8 mouse cellular contexts compared by ENCODE assay signal in the genomic region with DNA sequence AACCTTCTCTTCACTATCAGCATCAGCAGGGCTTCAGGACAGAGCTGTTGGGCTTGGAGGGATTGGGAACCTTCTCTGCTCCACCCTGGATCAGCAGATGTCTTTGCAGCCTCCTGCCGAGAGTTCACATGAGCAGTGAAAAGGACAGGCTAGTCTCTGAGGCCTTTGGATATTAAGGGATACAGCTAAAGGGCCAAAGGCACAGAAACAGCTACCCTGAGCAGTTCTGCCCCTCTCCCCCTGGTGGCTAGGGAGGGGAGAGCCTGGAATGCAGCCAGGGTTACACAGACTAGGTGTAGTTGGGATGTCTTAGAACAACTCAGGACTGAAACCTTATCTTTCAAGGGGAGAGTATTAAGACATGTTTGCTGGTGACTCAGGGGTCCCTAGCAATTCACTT. TPM values are rescaled to one million over a fixed set of nuclear protein-coding genes. Genes with fewer than 3 reads are reported as not detected.
DNase-seq lines count a peak whose midpoint lies in the region; ATAC-seq and TF ChIP-seq lines count a peak whose summit lies in the region.
"Had no signal": no experiment of that assay in that cellular context is flagged by ENCODE, and none has a peak within 500 bp of the region (broad histone marks: within the 10 kb centered on the region; RNA-seq: fewer than 3 reads in every experiment).

No protein-coding gene starts in this region.

- no peak overlapping the region for H3K27ac ChIP-seq in intestine, postnatal 0 days (ENCODE audit: low read depth, low read length)
- no peak overlapping the region for H3K27ac ChIP-seq in intestine, embryonic 15.5 days
- H3K27ac ChIP-seq in thymus, adult 2 months (ENCODE audit: control insufficient read depth, insufficient read depth, low read length): no peak overlapping the region
- H3K27ac ChIP-seq: liver, embryonic 13.5 days had no signal

- 0 out of 2 replicates have a peak, but pooled peaks cover 3% of the 10 kb centered on the region for H3K27me3 ChIP-seq in intestine, postnatal 0 days (replicated peaks; ENCODE audit: control insufficient read depth, insufficient read depth, low read length)
- H3K27me3 ChIP-seq in intestine, embryonic 15.5 days (replicated peaks): no peaks in the 10 kb centered on the region
- H3K27me3 ChIP-seq in thymus, adult 2 months (ENCODE audit: control insufficient read depth, insufficient read depth, low read length): no peaks in the 10 kb centered on the region
- H3K27me3 ChIP-seq in splenic B cell, adult 2 months (ENCODE audit: control insufficient read depth, insufficient read depth, low read length, poor library complexity, severe bottlenecking): no peaks in the 10 kb centered on the region

- no peaks in the 10 kb centered on the region for H3K4me1 ChIP-seq in intestine, postnatal 0 days (replicated peaks; ENCODE audit: control insufficient read depth, insufficient read depth, low read length)
- H3K4me1 ChIP-seq in intestine, embryonic 15.5 days (replicated peaks): peaks cover 26% of the 10 kb centered on the region
- H3K4me1 ChIP-seq in thymus, adult 2 months (replicated peaks; ENCODE audit: control insufficient read depth, insufficient read depth, low read length): peaks cover 9% of the 10 kb centered on the region

- H3K4me2 ChIP-seq in intestine, postnatal 0 days (replicated peaks; ENCODE audit: low read depth): no peak overlapping the region
- no peak overlapping the region for H3K4me2 ChIP-seq in intestine, embryonic 15.5 days (replicated peaks)
- H3K4me2 ChIP-seq: liver, embryonic 13.5 days had no signal

- 74% methylated on average over 1 of the region's 1 CpGs for WGBS in intestine, postnatal 0 days
- 58% methylated on average over 1 of the region's 1 CpGs for WGBS in intestine, embryonic 15.5 days
- WGBS in thymus, adult 2 months: 97% methylated on average over 1 of the region's 1 CpGs

- ATAC-seq in intestine, postnatal 0 days: no peak
- no peak for ATAC-seq in intestine, embryonic 15.5 days

- no peak overlapping the region for H3K4me3 ChIP-seq in intestine, postnatal 0 days (ENCODE audit: low read depth, low read length)
- no peak overlapping the region for H3K4me3 ChIP-seq in intestine, embryonic 15.5 days (replicated peaks)
- H3K4me3 ChIP-seq in thymus, adult 2 months (ENCODE audit: control insufficient read depth, insufficient read depth, low read length): no peak overlapping the region
- H3K4me3 ChIP-seq: liver, embryonic 13.5 days had no signal

- TF ChIP-seq POLR2A in thymus, adult 2 months (IDR thresholded peaks at IDR 0.05; ENCODE audit: control insufficient read depth, extremely low read depth, insufficient read depth, low read length, poor library complexity): no peak

- H3K9ac ChIP-seq in intestine, postnatal 0 days (ENCODE audit: low read depth, low read length): no peak overlapping the region
- no peak overlapping the region for H3K9ac ChIP-seq in intestine, embryonic 15.5 days
- H3K9ac ChIP-seq: liver, embryonic 13.5 days had no signal

- H3K9me3 ChIP-seq in intestine, postnatal 0 days (ENCODE audit: control insufficient read depth): no peaks in the 10 kb centered on the region
- H3K9me3 ChIP-seq in intestine, embryonic 15.5 days: no peaks in the 10 kb centered on the region
- H3K9me3 ChIP-seq: liver, embryonic 13.5 days had no signal

- no peaks in the 10 kb centered on the region for H3K36me3 ChIP-seq in intestine, postnatal 0 days (ENCODE audit: control insufficient read depth, insufficient read depth)
- no peaks in the 10 kb centered on the region for H3K36me3 ChIP-seq in intestine, embryonic 15.5 days
- no peaks in the 10 kb centered on the region for H3K36me3 ChIP-seq in thymus, adult 2 months (ENCODE audit: control insufficient read depth, insufficient read depth, low read length)
- H3K36me3 ChIP-seq in splenic B cell, adult 2 months (ENCODE audit: control insufficient read depth, insufficient read depth, low read length, poor library complexity, severe bottlenecking): no peaks in the 10 kb centered on the region; the same call in none of the 2 replicates

- no peak for DNase-seq in thymus, adult 2 months
- DNase-seq in thymus, postnatal 10 days (ENCODE audit: low spot score in 2 of 2): no peak
- peak; percentile 69 for DNase-seq in cerebellum, adult 9-10 months
- DNase-seq in splenic B cell, adult 2 months (ENCODE audit: low read depth, low spot score): peak; percentile 38
- no peak for DNase-seq in left cerebral cortex, adult 18-20 months (ENCODE audit: low spot score in 2 of 2)
- DNase-seq: liver, embryonic 13.5 days had no signal

- TF ChIP-seq CTCF in intestine, postnatal 0 days (IDR thresholded peaks at IDR 0.05; ENCODE audit: low read depth): peak; percentile 69
- TF ChIP-seq CTCF in thymus, adult 2 months (IDR thresholded peaks at IDR 0.05; ENCODE audit: borderline replicate concordance, control insufficient read depth, extremely low read depth, insufficient read depth, low read length, poor library complexity): peak; percentile 35; the same call in 1 of the 2 replicates

RNA-seq across cellular contexts. Expression of a gene that starts 10.7 kb away (rescaled TPM):
- polyA plus RNA-seq in intestine, postnatal 0 days (2015; fragmentation: Nextera tagmentation; extraction: Ambion mirVana): not detected in 2 replicates
- polyA plus RNA-seq in intestine, embryonic 15.5 days (2015; fragmentation: Nextera tagmentation; extraction: Ambion mirVana): 0.20 and 0.29 TPM in 2 replicates
- polyA plus RNA-seq in thymus, adult 2 months (2012; rRNA removed): 0.28 and 0.45 TPM in 2 replicates
- total RNA-seq in left cerebral cortex, adult 18-20 months (2021): 1 to 10 TPM in 1 of 2 experiments, under 1 TPM in 1; 0.42 to 1.0 TPM

RNA-seq across cellular contexts. Expression of a gene that starts 18.8 kb away (rescaled TPM):
- polyA plus RNA-seq in intestine, postnatal 0 days (2015; fragmentation: Nextera tagmentation; extraction: Ambion mirVana): 2.9 and 3.1 TPM in 2 replicates
- 5.6 TPM in 2 replicates for polyA plus RNA-seq in intestine, embryonic 15.5 days (2015; fragmentation: Nextera tagmentation; extraction: Ambion mirVana)
- 18.6 and 20.7 TPM in 2 replicates for polyA plus RNA-seq in thymus, adult 2 months (2012; rRNA removed)
- total RNA-seq in left cerebral cortex, adult 18-20 months (2021): 10 to 100 TPM; 72.0 to 79.3 TPM

RNA-seq across cellular contexts. Expression of a gene that starts 45.5 kb away (rescaled TPM):
- 25.0 and 25.8 TPM in 2 replicates for polyA plus RNA-seq in intestine, postnatal 0 days (2015; fragmentation: Nextera tagmentation; extraction: Ambion mirVana)
- 44.8 and 45.5 TPM in 2 replicates for polyA plus RNA-seq in intestine, embryonic 15.5 days (2015; fragmentation: Nextera tagmentation; extraction: Ambion mirVana)
- polyA plus RNA-seq in thymus, adult 2 months (2012; rRNA removed): 20.2 and 20.7 TPM in 2 replicates
- total RNA-seq in left cerebral cortex, adult 18-20 months (2021): 1 to 10 TPM; 2.6 to 3.9 TPM

RNA-seq across cellular contexts. Expression of a gene that starts 48.6 kb away (rescaled TPM):
- 248 and 253 TPM in 2 replicates for polyA plus RNA-seq in intestine, postnatal 0 days (2015; fragmentation: Nextera tagmentation; extraction: Ambion mirVana)
- 259 and 262 TPM in 2 replicates for polyA plus RNA-seq in intestine, embryonic 15.5 days (2015; fragmentation: Nextera tagmentation; extraction: Ambion mirVana)
- 106 and 124 TPM in 2 replicates for polyA plus RNA-seq in thymus, adult 2 months (2012; rRNA removed)
- total RNA-seq in left cerebral cortex, adult 18-20 months (2021): 10 to 100 TPM; 93.5 to 97.5 TPM

Comparison
In these comparisons a context has a peak if more than half of its experiments do, and no peak if none do; other contexts are left out.
1. DNase-seq: peak in cerebellum, adult 9-10 months (single experiment) and splenic B cell, adult 2 months (single experiment); none in thymus, adult 2 months (single experiment), thymus, postnatal 10 days (0 of 2) and left cerebral cortex, adult 18-20 months (0 of 2).